Mouse (Mus musculus) E14TG2a.4 (cell line): Measurements from ENCODE around the gene Ctla4.
A peak's percentile ranks its signal among the peaks of the same experiment; 100 is the strongest.

ENCODE experiments used
- H3K27me3 ChIP-seq: 2 replicates; pipeline ENCODE4 v1.6.1; 2014; ENCODE audit warnings: low read length, control low read depth; ENCODE audit not compliant: insufficient read depth
- H3K36me3 ChIP-seq: 2 replicates; pipeline ENCODE4 v1.6.1; 2014; ENCODE audit warnings: low read length, control low read depth; ENCODE audit not compliant: insufficient read depth
- H3K4me1 ChIP-seq: replicated peaks from 2 replicates; pipeline ENCODE4 v1.6.1; 2014; ENCODE audit warnings: low read depth, low read length, control low read depth
- H3K4me3 ChIP-seq: replicated peaks from 2 replicates; pipeline ENCODE4 v1.5.1; 2014; ENCODE audit warnings: mild to moderate bottlenecking, low read length
- H3K9me3 ChIP-seq: 2 replicates; pipeline ENCODE4 v1.6.1; 2014; ENCODE audit warnings: low read length, control low read depth
- CTCF ChIP-seq: conservative IDR thresholded peaks from 2 replicates; pipeline ENCODE4 v1.5.1; 2014; ENCODE audit warnings: low read length
- NANOG ChIP-seq: IDR thresholded peaks from 2 replicates; pipeline ENCODE4 v1.6.1; 2014; ENCODE audit warnings: borderline replicate concordance, low read length, mixed read lengths
- POU5F1 ChIP-seq: IDR thresholded peaks from 2 replicates; pipeline ENCODE4 v1.6.1; 2014; ENCODE audit warnings: low read length, borderline replicate concordance

Gene Ctla4

DNA sequence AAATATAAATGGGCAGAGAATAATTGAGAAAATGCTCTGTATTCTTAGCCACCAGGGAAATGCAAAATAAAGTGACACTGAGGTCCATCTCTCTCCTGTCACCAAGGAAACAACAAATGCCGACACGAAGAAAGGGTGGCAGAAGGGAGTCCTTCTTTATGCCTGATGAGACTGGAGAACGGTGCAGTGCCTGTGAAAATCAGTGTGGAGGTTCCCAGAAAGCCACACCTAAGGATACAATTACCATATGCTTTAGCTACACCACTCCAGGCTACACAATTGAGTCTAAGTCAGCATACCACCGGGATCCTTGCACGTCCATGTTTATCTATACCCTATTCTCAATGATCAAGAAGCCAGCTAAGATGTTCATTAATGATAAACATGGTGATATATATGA lies 25.4 kb upstream of the Ctla4 start:
- TF ChIP-seq NANOG (no peak), CTCF (no peak), POU5F1 (no peak)
- Histone ChIP-seq H3K9me3 (no peaks in the 10 kb centered on the region), H3K27me3 (peaks cover 7% of the 10 kb centered on the region; the same call in 1 of the 2 replicates), H3K36me3 (no peaks in the 10 kb centered on the region), H3K4me1 (peaks cover 47% of the 10 kb centered on the region), H3K4me3 (no peak overlapping the region)

DNA sequence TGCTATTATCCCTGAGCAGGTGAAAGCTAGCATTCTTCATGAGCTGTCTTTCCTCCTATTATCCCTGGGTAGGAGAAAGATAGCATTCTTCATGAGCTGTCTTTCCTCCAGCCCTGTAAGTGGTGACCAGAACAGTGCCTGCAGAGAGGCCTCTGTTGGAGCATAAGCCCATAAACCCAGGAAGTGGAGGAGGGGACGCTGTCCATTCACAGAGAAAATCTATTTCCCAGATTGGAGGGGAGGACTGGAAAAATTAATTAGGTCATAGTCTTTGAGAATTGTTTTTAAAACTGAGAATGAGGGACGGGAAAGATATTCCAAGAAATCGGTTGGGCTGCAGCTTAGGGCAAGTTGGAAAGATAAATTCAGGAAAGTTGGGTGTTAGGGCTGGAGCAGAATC lies 24.3 kb upstream of the Ctla4 start:
- no peaks in the 10 kb centered on the region for H3K36me3 ChIP-seq
- no peak overlapping the region for H3K4me3 ChIP-seq
- H3K4me1 ChIP-seq, result peaks cover 42% of the 10 kb centered on the region
- peaks cover 10% of the 10 kb centered on the region; the same call in 1 of the 2 replicates for H3K27me3 ChIP-seq
- TF ChIP-seq CTCF (no peak), POU5F1 (no peak)
- H3K9me3 ChIP-seq, result no peaks in the 10 kb centered on the region

DNA sequence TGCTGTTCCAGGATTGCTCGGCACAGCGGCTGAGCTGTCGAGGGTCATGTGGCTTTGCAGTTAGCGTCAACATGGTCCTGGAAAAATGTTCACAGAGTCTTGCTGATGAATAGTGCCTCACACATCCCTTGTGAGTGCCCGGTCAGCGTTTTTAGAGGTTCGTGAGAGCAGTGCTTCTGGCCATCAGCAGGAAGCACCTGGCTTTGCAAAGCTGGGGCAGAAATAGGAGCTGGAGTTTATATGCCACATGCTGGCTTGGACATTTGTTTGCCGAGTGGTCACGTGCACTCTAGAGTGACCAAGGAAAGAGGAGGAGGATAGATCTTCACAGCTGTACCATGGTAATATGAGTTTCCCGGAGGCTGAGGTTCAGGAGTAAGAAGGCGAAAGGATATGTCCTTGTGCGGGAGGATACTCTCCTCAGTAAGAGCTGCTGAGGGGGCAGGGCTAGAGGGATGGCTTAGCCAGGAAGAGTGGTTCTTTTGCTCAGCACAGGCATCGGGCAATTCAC lies 23.8 kb upstream of the Ctla4 start:
- TF ChIP-seq CTCF (no peak), NANOG (no peak), POU5F1 (no peak)
- Histone ChIP-seq H3K27me3 (peaks cover 10% of the 10 kb centered on the region; the same call in 1 of the 2 replicates), H3K4me3 (no peak overlapping the region), H3K4me1 (peaks cover 37% of the 10 kb centered on the region), H3K9me3 (no peaks in the 10 kb centered on the region), H3K36me3 (no peaks in the 10 kb centered on the region)

DNA sequence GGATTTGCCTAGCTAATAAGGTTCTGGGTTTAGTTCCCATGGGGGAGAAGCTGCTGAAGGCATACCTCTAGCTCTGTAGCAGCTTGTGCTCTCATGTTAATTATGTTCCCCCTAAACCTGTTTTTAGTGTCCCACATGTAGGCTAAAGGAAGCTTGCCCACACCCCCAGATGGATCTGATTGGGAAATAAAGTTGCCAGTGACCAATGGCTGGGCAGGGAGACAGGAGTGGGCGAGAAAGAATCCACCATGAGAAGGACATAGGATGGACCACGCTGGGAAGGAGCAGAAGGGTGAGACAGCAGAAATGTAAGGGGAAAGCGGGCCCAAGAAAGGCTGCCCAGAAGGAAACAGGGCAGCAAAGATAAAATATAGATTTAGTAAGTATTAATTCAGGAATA lies 23.1 kb upstream of the Ctla4 start:
- H3K9me3 ChIP-seq, result no peaks in the 10 kb centered on the region

DNA sequence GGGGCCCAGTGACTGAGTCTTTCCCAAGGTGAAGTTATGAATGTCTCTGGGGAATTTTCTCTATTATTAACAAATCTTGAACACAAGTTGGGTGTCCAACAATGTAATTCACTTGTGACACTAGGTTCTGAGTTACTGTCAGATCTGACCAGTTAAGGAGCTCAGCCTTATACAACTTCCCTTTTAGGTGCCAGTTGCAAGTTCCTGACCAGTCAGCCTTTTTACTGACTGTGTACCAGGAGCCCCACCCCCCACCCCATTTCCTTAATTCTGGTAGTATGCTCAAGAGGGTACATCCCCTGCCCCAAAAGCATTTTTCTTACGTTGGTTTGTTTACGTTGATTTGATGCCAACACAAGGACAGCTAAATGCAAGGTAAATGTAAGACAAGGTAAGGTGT lies 21.6 kb upstream of the Ctla4 start:
- Histone ChIP-seq H3K27me3 (peaks cover 10% of the 10 kb centered on the region; the same call in 1 of the 2 replicates), H3K36me3 (no peaks in the 10 kb centered on the region), H3K4me1 (peaks cover 18% of the 10 kb centered on the region), H3K4me3 (no peak overlapping the region), H3K9me3 (peaks cover 6% of the 10 kb centered on the region)
- TF ChIP-seq CTCF (no peak), NANOG (no peak), POU5F1 (no peak)

More for the DNA sequence above, 23.1 kb upstream of the Ctla4 start:
- H3K4me3 ChIP-seq, result no peak overlapping the region
- H3K27me3 ChIP-seq, result peaks cover 10% of the 10 kb centered on the region; the same call in 1 of the 2 replicates
- TF ChIP-seq POU5F1, result no peak
- H3K36me3 ChIP-seq, result no peaks in the 10 kb centered on the region
- H3K4me1 ChIP-seq, result peaks cover 32% of the 10 kb centered on the region

DNA sequence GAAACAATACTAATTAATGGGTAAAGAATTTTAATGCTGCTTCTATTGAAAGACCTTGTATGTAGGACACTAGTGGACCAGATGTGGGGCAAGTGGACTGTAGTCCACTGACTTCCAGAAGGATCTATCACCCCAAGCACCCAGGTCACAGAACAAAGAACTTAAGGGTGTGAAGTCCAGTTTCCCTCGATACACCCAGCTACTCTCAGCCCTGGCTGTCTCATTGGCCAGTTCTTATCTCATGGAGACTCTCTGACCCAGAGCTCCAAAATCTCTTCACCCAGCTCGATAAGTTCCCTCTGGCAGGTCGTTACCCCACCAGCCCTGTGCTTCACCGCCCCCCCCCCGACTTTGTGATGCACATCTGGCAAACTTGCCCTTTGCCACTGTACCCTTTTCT lies 20.8 kb upstream of the Ctla4 start:
- H3K4me1 ChIP-seq, result peaks cover 11% of the 10 kb centered on the region
- TF ChIP-seq NANOG (no peak), CTCF (no peak), POU5F1 (no peak)
- no peak overlapping the region for H3K4me3 ChIP-seq
- H3K36me3 ChIP-seq, result no peaks in the 10 kb centered on the region
- peaks cover 9% of the 10 kb centered on the region for H3K9me3 ChIP-seq
- H3K27me3 ChIP-seq, result peaks cover 8% of the 10 kb centered on the region; the same call in 1 of the 2 replicates

DNA sequence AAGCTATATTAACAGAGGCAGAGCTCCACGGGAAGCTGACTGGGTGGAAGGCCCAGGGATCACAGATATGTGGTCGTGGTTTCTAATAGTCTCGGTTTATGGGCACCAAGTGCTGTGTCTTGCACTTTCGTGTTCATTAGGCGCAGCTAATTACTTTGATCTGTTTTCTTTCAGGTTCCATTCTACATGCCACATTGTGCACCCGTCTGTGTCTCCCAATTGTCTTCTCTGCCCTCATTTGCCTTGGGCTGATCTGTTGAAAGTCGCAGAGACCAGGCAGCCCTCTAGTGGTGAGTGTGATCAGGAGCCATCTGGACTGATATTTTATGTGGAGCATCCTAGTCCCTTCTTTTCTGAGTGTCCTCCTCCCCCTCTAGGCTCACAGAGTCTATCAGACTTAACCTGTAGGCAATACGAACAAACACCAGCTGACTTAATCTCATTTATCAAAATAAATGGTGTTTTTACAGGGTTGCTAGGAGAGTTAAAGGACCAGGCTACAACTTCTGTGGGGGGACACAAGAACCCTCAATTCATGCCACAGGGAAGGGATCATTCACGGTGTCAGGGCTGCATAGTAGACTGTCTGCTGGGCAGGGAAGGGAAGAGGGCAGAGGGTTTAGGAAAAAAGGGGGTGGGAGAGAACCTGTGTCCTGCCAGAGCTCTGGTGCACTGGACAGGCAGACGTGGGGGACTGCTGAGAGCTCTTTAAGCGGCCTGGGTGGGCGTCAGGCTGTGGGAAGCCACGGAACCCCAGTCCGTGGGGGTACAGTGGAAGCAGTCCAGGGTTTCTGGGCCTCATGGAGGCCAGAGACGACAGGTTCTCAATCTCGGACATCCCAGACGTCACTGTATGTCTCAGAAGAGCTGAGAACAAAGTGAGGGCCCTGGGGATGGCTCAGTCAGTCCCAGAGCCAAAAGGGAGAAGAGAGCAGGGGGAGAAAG lies 18.2 kb upstream of the Ctla4 start:
- Histone ChIP-seq H3K27me3 (0 out of 2 replicates have a peak, but pooled peaks cover 2% of the 10 kb centered on the region), H3K4me1 (peaks cover 7% of the 10 kb centered on the region), H3K36me3 (no peaks in the 10 kb centered on the region), H3K9me3 (peaks cover 9% of the 10 kb centered on the region), H3K4me3 (no peak overlapping the region)
- TF ChIP-seq CTCF, result peak; percentile 83
- TF ChIP-seq NANOG, result no peak

DNA sequence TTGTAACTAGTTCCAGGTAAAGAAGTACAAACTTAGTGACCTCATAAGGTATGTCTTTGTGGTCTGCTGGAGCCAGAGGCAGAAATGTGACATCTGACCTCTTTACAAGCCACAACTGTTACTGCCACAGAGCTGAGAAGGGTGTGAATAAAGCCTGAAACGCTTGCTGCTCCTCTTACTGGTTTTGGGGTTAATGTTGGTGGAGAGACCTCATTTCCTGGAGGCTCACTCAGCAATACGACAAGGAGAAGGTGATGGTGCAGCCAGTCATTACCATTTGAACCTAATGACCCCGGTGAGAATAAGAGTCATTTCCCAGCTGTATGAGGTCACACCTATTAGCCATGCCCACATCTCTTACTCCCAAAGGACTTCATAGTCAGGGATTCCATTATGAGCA lies 11.5 kb upstream of the Ctla4 start:
- TF ChIP-seq CTCF, result no peak
- no peak for TF ChIP-seq NANOG
- no peak for TF ChIP-seq POU5F1
- Histone ChIP-seq H3K27me3 (peaks cover 4% of the 10 kb centered on the region; the same call in 1 of the 2 replicates), H3K4me3 (no peak overlapping the region)

More for the DNA sequence above, 11.5 kb upstream of the Ctla4 start:
- Histone ChIP-seq H3K36me3 (no peaks in the 10 kb centered on the region), H3K9me3 (peaks cover 8% of the 10 kb centered on the region), H3K4me1 (no peaks in the 10 kb centered on the region)
